Mouse (Mus musculus) left cerebral cortex, adult 8-10 months (tissue): ENCODE measurements at regions not wholly inside any gene's neighbourhood (a gene's known extent, or its start where the extent isn't known, plus 50 kb on each side); places are given as distances from the start of the nearest gene placed in this dataset.

Experiments used
- DNase-seq, 2 experiments: peaks; one replicate each; pipeline ENCODE4 v3.0.0; 2022; ENCODE audit warnings: low spot score in 2 of 2

- DNase-seq: peak; percentile 21 to 30
Observed at GRCm38 (mm10) chr4:87570470-87570891, 340.2 kb upstream of the Slc24a2 start.

- DNase-seq: no peak
Observed at GRCm38 (mm10) chr4:87566616-87567015, 336.3 kb upstream of the Slc24a2 start.

DNA sequence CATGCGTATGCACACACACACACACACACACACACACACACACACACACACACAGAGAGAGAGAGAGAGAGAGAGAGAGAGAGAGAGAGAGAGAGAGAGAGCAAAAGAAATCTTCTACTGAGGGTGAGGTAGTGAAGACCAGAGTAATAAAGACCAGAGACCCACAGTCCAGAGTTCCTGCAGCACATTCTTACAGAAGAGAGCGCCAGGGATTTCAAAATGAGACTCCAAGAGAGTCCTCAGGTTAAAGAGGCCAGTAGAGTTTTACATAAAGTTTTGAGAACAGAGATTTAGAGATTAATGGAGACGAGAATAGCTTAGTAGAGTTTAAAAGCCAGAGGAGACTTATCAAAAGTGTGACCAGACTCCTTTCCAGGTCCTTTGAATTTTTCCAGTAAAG is 324.6 kb upstream of the Slc24a2 start:
- DNase-seq: no peak
